Mouse (Mus musculus): ENCODE measurements around the gene Hlcs. TPM values are rescaled to one million over a fixed set of nuclear protein-coding genes. Genes with fewer than 3 reads are reported as not detected.

Gene Hlcs
- polyA plus RNA-seq, 1 experiment from 2014 or later, result 4.0 TPM

DNA sequence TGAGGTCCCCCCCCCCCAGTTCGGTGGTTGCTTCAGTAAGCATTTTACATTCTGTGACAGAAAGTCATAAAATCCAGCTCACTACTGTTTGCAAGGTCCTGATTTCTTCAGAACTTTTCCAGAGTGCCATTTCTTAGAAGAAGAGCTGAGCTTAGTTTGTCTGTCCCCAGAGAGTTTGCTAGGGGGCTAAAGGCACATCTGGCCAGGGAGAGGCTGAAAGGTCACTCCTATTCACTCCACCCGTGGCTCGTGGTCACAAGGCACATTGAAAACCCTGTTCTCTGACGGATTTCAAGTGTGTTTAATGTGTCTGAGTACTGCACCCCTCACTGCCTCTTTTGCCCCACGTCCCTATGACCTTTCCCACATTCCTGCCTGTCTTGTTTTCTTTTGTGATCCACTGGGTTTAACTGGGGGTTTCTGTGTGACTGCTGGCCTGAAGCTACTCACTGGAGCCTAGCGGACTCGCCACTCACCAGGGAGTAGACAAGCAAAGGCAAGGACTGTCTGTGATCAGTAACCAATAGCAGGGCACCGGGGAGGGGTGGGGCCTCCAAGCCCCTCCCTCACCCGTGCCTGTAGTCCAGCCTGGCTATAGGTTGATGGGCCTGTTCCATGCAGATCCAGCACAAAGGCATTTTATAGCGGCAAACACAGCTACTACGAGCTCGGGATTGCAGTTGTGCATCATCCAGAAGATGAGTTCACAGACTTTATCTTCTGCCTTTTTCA lies 215.5 kb downstream of the Hlcs start:
- H3K9ac ChIP-seq (ENCODE audit: low read length), result no peak overlapping the region
- H3K9me3 ChIP-seq (replicated peaks; ENCODE audit: control insufficient read depth, low read length), result no peaks in the 10 kb centered on the region
- H3K27me3 ChIP-seq (replicated peaks; ENCODE audit: control insufficient read depth, insufficient read depth, low read length), result peaks cover 60% of the 10 kb centered on the region
- H3K36me3 ChIP-seq (ENCODE audit: control insufficient read depth, insufficient read depth, low read length), result no peaks in the 10 kb centered on the region
- DNase-seq (ENCODE audit: low spot score), result no peak
- H3K27ac ChIP-seq (ENCODE audit: low read depth, low read length), result no peak overlapping the region
- no peak overlapping the region for H3K4me2 ChIP-seq (ENCODE audit: low read length)
- no peak overlapping the region for H3K4me3 ChIP-seq (ENCODE audit: low read depth, low read length)
- 5% methylated on average over 12 of the region's 12 CpGs for whole genome bisulfite sequencing
- ATAC-seq, result no peak
- no peaks in the 10 kb centered on the region for H3K4me1 ChIP-seq (ENCODE audit: control insufficient read depth, insufficient read depth, low read length)

DNA sequence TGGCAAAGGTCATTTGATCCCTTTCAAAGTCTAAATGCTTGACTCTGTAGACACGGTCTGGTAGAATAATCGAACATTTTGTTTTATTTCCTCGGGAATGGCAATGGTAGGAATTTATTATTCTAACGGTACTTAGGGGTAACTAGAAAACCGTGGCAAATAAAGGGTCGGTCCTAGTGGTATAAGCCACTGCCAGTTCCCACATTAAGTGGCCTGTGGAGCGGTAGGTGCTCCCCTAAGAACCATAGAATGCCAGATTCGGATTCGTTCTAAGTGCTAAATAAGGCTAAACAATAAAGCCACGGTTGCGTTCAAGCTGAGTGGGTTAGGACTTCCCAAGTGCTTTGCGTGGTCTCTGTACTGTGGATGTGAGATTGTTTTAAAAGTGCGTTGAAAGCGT lies 216.9 kb downstream of the Hlcs start:
- Histone ChIP-seq H3K9me3 (replicated peaks; ENCODE audit: control insufficient read depth, low read length) (no peaks in the 10 kb centered on the region), H3K27ac (ENCODE audit: low read depth, low read length) (no peak overlapping the region), H3K4me3 (ENCODE audit: low read depth, low read length) (no peak overlapping the region), H3K27me3 (replicated peaks; ENCODE audit: control insufficient read depth, insufficient read depth, low read length) (peaks cover 74% of the 10 kb centered on the region), H3K9ac (ENCODE audit: low read length) (no peak overlapping the region), H3K36me3 (ENCODE audit: control insufficient read depth, insufficient read depth, low read length) (no peaks in the 10 kb centered on the region), H3K4me2 (ENCODE audit: low read length) (no peak overlapping the region), H3K4me1 (ENCODE audit: control insufficient read depth, insufficient read depth, low read length) (no peaks in the 10 kb centered on the region)
- DNase-seq (ENCODE audit: low spot score), result no peak
- ATAC-seq, result no peak
- WGBS, result 3% methylated on average over 14 of the region's 14 CpGs

DNA sequence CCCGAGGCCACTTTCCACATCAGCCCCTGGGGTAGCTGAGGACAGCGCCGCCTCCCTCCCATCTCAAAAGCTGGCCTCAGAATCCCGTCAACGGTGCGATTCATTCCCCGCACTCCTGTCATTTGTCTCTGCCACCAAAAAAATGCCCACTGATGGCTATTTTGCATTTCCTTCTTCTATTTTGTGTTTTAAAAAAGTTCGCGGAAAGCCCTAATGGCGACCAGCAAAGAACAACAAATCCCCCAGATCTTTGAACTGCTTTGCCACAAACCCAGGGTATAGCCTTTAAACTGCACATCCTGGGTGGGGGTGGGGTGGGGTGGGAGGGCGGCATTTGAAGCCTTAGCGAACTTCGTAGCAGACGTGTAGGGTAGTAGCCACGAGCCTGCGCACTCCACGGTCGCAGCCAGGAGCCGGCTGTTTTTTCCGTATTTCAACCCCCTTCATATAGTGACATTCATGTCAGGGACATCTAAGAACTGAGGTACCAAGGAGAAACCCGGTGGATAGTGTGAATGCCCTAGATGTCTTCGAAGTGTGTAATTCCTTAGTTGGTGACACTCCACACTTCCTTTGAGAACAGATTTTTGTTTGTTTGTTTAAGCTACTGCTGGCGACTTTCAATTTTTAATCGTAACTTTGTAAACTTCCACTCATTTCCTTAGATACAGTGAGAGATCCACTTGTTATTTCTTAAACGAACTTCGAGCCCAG lies 218.1 kb downstream of the Hlcs start:
- DNase-seq (ENCODE audit: low spot score), result no peak
- Histone ChIP-seq H3K4me1 (ENCODE audit: control insufficient read depth, insufficient read depth, low read length) (no peaks in the 10 kb centered on the region), H3K36me3 (ENCODE audit: control insufficient read depth, insufficient read depth, low read length) (no peaks in the 10 kb centered on the region), H3K27me3 (replicated peaks; ENCODE audit: control insufficient read depth, insufficient read depth, low read length) (peaks cover 86% of the 10 kb centered on the region), H3K4me2 (ENCODE audit: low read length) (no peak overlapping the region), H3K9me3 (replicated peaks; ENCODE audit: control insufficient read depth, low read length) (no peaks in the 10 kb centered on the region), H3K4me3 (ENCODE audit: low read depth, low read length) (no peak overlapping the region), H3K9ac (ENCODE audit: low read length) (no peak overlapping the region), H3K27ac (ENCODE audit: low read depth, low read length) (no peak overlapping the region)
- WGBS, result under 1% methylated on average over 26 of the region's 26 CpGs
- no peak for ATAC-seq

DNA sequence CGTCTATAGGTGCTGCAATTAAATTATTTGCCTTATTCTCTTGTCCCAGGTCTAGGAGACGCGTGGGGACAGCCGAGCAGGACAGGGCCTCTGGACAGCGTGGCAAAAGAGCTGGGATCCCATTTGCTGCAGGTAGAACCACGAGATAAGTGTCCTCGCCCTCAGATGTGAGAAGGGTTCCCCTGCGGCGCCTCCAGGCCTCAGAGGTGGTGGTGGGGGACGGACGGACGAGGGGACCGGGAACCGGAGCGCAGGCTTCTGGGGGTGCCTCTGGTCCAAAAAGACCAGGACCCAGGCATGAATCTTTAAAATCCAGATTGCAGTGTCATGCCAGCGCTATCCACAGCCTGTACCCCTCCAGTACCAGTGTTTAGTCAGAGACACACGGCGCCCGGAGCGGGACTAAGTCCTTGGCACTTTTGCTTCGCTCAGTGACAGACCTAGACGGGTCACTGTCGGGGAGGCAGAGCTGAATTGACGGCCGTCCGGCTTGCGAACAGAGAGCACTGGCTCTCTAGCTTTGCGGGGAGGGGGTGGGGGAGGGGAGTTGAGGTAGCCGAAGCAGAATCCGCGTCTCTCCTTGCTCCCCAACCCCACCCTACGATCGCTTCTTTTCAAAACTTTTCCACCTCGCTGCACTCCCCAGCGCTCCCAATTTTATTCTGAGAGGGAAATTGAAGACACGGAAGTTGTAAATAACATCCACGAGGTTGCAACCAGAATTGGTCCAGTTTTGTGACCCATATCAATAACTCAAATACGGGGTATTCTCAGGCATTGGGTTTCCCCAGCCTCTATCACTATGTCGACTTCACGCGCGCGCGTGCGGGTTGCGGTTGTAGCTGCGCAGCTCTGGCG lies 218.9 kb downstream of the Hlcs start:
- Histone ChIP-seq H3K4me3 (ENCODE audit: low read depth, low read length) (no peak overlapping the region), H3K4me1 (ENCODE audit: control insufficient read depth, insufficient read depth, low read length) (no peaks in the 10 kb centered on the region), H3K4me2 (ENCODE audit: low read length) (no peak overlapping the region), H3K9me3 (replicated peaks; ENCODE audit: control insufficient read depth, low read length) (no peaks in the 10 kb centered on the region), H3K27ac (ENCODE audit: low read depth, low read length) (no peak overlapping the region), H3K36me3 (ENCODE audit: control insufficient read depth, insufficient read depth, low read length) (no peaks in the 10 kb centered on the region), H3K27me3 (replicated peaks; ENCODE audit: control insufficient read depth, insufficient read depth, low read length) (peaks cover 92% of the 10 kb centered on the region), H3K9ac (ENCODE audit: low read length) (no peak overlapping the region)
- under 1% methylated on average over 48 of the region's 48 CpGs for WGBS
- no peak for DNase-seq (ENCODE audit: low spot score)
- peak; percentile 29; the same call in 1 of the 2 replicates for ATAC-seq

DNA sequence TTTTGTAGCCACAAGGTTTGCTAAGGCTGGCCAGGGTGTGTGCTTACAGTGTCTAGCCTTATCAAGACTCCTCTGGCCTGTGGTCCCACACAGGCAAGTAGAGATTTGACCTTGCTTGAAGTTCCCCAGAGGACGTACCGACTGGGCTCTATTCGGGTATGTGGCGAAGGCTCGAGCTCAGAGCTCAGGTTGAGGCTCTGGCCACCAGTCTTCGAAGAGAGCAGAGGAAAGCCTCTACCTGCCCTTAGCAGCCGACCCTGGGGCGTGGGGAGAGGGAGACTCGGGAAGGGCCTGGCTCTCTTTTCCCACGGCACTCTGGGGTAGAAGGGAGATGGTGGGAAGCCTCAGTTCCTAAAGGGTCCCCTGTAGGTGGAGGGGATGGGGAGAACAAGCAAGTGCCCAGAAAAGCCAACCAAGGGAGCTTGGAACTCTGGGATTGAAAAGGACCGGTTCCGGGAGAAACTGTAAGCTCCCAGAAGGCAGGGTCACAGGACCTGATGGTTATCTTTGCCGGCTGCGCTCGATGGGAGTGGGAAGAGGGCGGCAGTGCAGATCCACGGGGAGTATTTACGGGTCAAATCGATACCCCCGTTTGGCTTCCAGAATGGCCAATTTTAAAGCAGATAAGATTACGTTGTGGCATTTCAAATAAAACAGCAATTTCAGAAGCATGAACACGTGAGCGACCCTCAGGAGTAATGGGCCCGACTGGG lies 220.1 kb downstream of the Hlcs start:
- no peaks in the 10 kb centered on the region for H3K4me1 ChIP-seq (ENCODE audit: control insufficient read depth, insufficient read depth, low read length)
- no peaks in the 10 kb centered on the region for H3K36me3 ChIP-seq (ENCODE audit: control insufficient read depth, insufficient read depth, low read length)
- peaks cover 89% of the 10 kb centered on the region for H3K27me3 ChIP-seq (replicated peaks; ENCODE audit: control insufficient read depth, insufficient read depth, low read length)
- no peak overlapping the region for H3K4me3 ChIP-seq (ENCODE audit: low read depth, low read length)
- H3K4me2 ChIP-seq (ENCODE audit: low read length), result no peak overlapping the region
- no peak for DNase-seq (ENCODE audit: low spot score)
- WGBS, result under 1% methylated on average over 24 of the region's 24 CpGs
- no peak for ATAC-seq
- H3K27ac ChIP-seq (ENCODE audit: low read depth, low read length), result no peak overlapping the region
- no peak overlapping the region for H3K9ac ChIP-seq (ENCODE audit: low read length)
- H3K9me3 ChIP-seq (replicated peaks; ENCODE audit: control insufficient read depth, low read length), result no peaks in the 10 kb centered on the region

DNA sequence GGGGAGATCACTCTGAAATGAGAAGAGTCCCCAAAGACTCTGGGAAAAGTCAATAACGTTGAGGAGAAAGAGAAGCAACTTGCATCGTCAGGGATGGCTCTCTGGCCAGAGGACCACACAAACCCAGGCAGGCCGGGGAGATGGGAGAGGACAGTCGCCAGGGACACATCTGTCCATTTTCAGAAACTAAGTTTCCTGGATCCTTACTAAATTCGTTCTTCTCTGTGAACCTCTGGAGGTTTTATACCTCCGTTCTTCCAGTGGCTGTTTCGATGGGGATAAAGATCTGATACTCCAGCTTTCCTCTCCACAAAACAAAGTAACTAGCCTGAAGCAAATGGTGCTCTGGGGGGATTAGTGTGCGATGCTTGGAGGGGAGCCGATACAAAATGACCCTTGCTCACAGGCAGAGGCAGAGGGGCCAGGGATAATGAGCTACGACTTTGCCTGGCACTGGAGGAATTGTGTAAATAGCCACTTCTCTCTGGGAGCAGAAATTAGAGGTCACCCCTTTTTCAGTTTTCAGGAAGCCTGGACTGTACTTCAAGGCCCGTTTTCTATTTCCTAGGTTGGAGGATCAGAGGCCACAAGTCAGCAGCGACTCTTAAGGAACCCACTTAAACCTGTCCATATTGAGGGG lies 220.7 kb downstream of the Hlcs start:
- Histone ChIP-seq H3K4me2 (ENCODE audit: low read length) (no peak overlapping the region), H3K27ac (ENCODE audit: low read depth, low read length) (no peak overlapping the region), H3K36me3 (ENCODE audit: control insufficient read depth, insufficient read depth, low read length) (no peaks in the 10 kb centered on the region), H3K9me3 (replicated peaks; ENCODE audit: control insufficient read depth, low read length) (no peaks in the 10 kb centered on the region), H3K27me3 (replicated peaks; ENCODE audit: control insufficient read depth, insufficient read depth, low read length) (peaks cover 89% of the 10 kb centered on the region), H3K9ac (ENCODE audit: low read length) (no peak overlapping the region), H3K4me1 (ENCODE audit: control insufficient read depth, insufficient read depth, low read length) (no peaks in the 10 kb centered on the region), H3K4me3 (ENCODE audit: low read depth, low read length) (no peak overlapping the region)
- no peak for DNase-seq (ENCODE audit: low spot score)
- no peak for ATAC-seq
- WGBS, result 2% methylated on average over 12 of the region's 12 CpGs

DNA sequence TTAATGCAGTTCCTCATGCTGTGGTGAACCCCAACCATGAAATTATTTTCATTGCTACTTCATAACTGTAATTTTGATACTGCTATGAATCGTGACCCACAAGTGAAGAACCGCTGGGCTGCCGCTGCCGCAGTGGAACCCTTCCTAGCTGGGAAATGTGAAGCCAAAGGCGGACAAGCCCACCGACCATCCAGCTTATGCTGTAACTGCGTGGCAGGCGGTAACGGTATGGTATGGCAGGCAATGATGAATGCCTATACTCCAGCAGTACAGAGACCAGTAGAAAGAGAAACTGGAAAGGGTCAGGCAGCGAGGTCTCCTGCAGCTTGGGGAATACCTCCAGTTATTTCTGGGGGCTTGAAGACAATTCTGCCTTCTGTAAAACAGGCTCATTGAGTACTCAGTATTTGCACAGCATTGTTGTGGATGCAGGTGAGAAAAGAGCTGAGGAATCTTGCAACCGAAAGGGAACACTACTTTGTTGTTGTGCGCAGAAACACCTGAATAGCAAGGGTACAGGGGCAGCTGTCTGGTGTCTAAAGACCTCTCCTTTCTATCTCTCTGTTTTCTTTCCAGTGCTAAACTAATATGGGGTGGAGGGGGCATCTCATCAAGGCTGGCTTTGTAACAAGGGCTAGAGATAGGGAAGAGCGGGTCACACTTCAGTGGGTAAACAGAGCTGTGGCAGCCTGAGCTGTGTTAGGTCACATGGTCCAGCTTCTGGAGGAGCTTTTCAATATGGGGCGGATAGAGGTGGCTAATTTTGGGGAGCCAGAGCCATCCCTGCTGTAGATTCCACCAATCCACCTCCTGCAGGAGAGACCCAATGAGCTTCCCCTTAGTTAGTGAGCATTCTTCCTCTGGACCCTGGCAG lies 224.3 kb downstream of the Hlcs start:
- H3K4me3 ChIP-seq (ENCODE audit: low read depth, low read length), result no peak overlapping the region
- peaks cover 5% of the 10 kb centered on the region; the same call in 1 of the 2 replicates for H3K4me1 ChIP-seq (ENCODE audit: control insufficient read depth, insufficient read depth, low read length)
- peaks cover 89% of the 10 kb centered on the region for H3K27me3 ChIP-seq (replicated peaks; ENCODE audit: control insufficient read depth, insufficient read depth, low read length)
- H3K9me3 ChIP-seq (replicated peaks; ENCODE audit: control insufficient read depth, low read length), result no peaks in the 10 kb centered on the region
- DNase-seq (ENCODE audit: low spot score) (no peak), ATAC-seq (no peak)
- H3K36me3 ChIP-seq (ENCODE audit: control insufficient read depth, insufficient read depth, low read length), result no peaks in the 10 kb centered on the region
- H3K27ac ChIP-seq (ENCODE audit: low read depth, low read length), result no peak overlapping the region
- H3K9ac ChIP-seq (ENCODE audit: low read length), result no peak overlapping the region
- H3K4me2 ChIP-seq (ENCODE audit: low read length), result no peak overlapping the region
- 4% methylated on average over 14 of the region's 14 CpGs for WGBS
